In genomic region chr13:23432562-23433201, GRCm38 (mm10) we compare ENCODE assay signal across 8 mouse cellular contexts. TPM values are rescaled to one million over a fixed set of nuclear protein-coding genes. Genes with fewer than 3 reads are reported as not detected.
DNase-seq lines count a peak whose midpoint lies in the region; ATAC-seq and TF ChIP-seq lines count a peak whose summit lies in the region.

No protein-coding gene starts in this region.

- under 1% methylated on average over 28 of the region's 28 CpGs for WGBS in forebrain, embryonic 13.5 days
- under 1% methylated on average over 28 of the region's 28 CpGs for WGBS in liver, postnatal 0 days (ENCODE audit: insufficient replicate concordance)
- WGBS in neural tube, embryonic 13.5 days: under 1% methylated on average over 28 of the region's 28 CpGs

- H3K4me1 ChIP-seq in ES-Bruce4 (ENCODE audit: control insufficient read depth, insufficient read depth, low read length): no peaks in the 10 kb centered on the region
- peaks cover 31% of the 10 kb centered on the region for H3K4me1 ChIP-seq in forebrain, embryonic 13.5 days
- peaks cover 9% of the 10 kb centered on the region; the same call in 1 of the 2 replicates for H3K4me1 ChIP-seq in liver, postnatal 0 days (ENCODE audit: insufficient read depth)
- H3K4me1 ChIP-seq in neural tube, embryonic 13.5 days (replicated peaks): peaks cover 21% of the 10 kb centered on the region

- no peak overlapping the region for H3K9ac ChIP-seq in ES-Bruce4 (ENCODE audit: low read depth, poor library complexity, severe bottlenecking)
- H3K9ac ChIP-seq in forebrain, embryonic 13.5 days: peak overlapping the region; percentile 60
- peak overlapping the region; percentile 78 for H3K9ac ChIP-seq in liver, postnatal 0 days (replicated peaks)
- H3K9ac ChIP-seq in neural tube, embryonic 13.5 days: peak overlapping the region; percentile 73; the same call in 1 of the 2 replicates

- intact Hi-C loops in heart, postnatal 10 days (cut with DNase I): loop anchor here (1.0 to 5.0 kb wide), 4 partner anchors 16 to 1720 kb away; partner anchors contain the start of gene Hist1h1c

- no peaks in the 10 kb centered on the region for H3K9me3 ChIP-seq in ES-Bruce4 (replicated peaks; ENCODE audit: control insufficient read depth, insufficient read depth, low read length, poor library complexity, severe bottlenecking)
- H3K9me3 ChIP-seq in forebrain, embryonic 13.5 days (replicated peaks): no peaks in the 10 kb centered on the region
- no peaks in the 10 kb centered on the region for H3K9me3 ChIP-seq in liver, postnatal 0 days (ENCODE audit: low read length)
- H3K9me3 ChIP-seq in neural tube, embryonic 13.5 days: no peaks in the 10 kb centered on the region

- TF ChIP-seq CTCF in ES-Bruce4 (IDR thresholded peaks at IDR 0.05; ENCODE audit: low read depth, low read length): peak; percentile 93
- TF ChIP-seq CTCF in liver, postnatal 0 days (IDR thresholded peaks at IDR 0.05; ENCODE audit: low read depth): peak; percentile 98

- peak; percentile 97 to 99 for DNase-seq in heart, postnatal 10 days
- DNase-seq in kidney, postnatal 4 days: peak; percentile 95 to 97
- peak; percentile 95 for DNase-seq in liver, postnatal 0 days
- peak; percentile 88 for DNase-seq in telencephalon, adult 2 months (ENCODE audit: low read depth, low spot score)

- peak; percentile 82 for ATAC-seq in cerebellum, adult (ENCODE audit: insufficient number of reproducible peaks, low FRiP score, low TSS enrichment)
- ATAC-seq in forebrain, embryonic 13.5 days: peak; percentile 85
- peak; percentile 90 for ATAC-seq in liver, postnatal 0 days
- ATAC-seq in neural tube, embryonic 13.5 days (ENCODE audit: low read depth): peak; percentile 88

- 0 out of 2 replicates have a peak overlapping the region, but pooled peaks have one; percentile 15 for H3K4me3 ChIP-seq in ES-Bruce4 (ENCODE audit: low read depth, low read length)
- peak overlapping the region; percentile 53 for H3K4me3 ChIP-seq in forebrain, embryonic 13.5 days
- H3K4me3 ChIP-seq in liver, postnatal 0 days (ENCODE audit: low read depth, low read length): peak overlapping the region; percentile 53
- H3K4me3 ChIP-seq in neural tube, embryonic 13.5 days: peak overlapping the region; percentile 57

- H3K27ac ChIP-seq in ES-Bruce4 (ENCODE audit: insufficient read depth, low read length): no peak overlapping the region
- peak overlapping the region; percentile 57 for H3K27ac ChIP-seq in forebrain, embryonic 13.5 days
- peak overlapping the region; percentile 94 for H3K27ac ChIP-seq in liver, postnatal 0 days (ENCODE audit: low read depth)
- peak overlapping the region; percentile 89; the same call in 1 of the 2 replicates for H3K27ac ChIP-seq in neural tube, embryonic 13.5 days (replicated peaks)

- peak; percentile 68; the same call in 1 of the 2 replicates for TF ChIP-seq EP300 in ES-Bruce4 (IDR thresholded peaks at IDR 0.05; ENCODE audit: insufficient read depth, low read depth, low read length)
- no peak for TF ChIP-seq EP300 in liver, postnatal 0 days (IDR thresholded peaks at IDR 0.05; ENCODE audit: low read depth)

- TF ChIP-seq POLR2A in ES-Bruce4 (IDR thresholded peaks at IDR 0.05; ENCODE audit: insufficient read depth, low read length): no peak

- H3K36me3 ChIP-seq in ES-Bruce4 (ENCODE audit: control insufficient read depth, insufficient read depth, low read length, poor library complexity, severe bottlenecking): no peaks in the 10 kb centered on the region
- no peaks in the 10 kb centered on the region for H3K36me3 ChIP-seq in forebrain, embryonic 13.5 days (ENCODE audit: poor library complexity, severe bottlenecking)
- no peaks in the 10 kb centered on the region for H3K36me3 ChIP-seq in liver, postnatal 0 days (replicated peaks; ENCODE audit: insufficient read depth, low read length)
- H3K36me3 ChIP-seq in neural tube, embryonic 13.5 days: no peaks in the 10 kb centered on the region

- H3K27me3 ChIP-seq in ES-Bruce4 (ENCODE audit: control insufficient read depth, insufficient read depth, low read length, poor library complexity, severe bottlenecking): no peaks in the 10 kb centered on the region
- H3K27me3 ChIP-seq in forebrain, embryonic 13.5 days: 0 out of 2 replicates have a peak, but pooled peaks cover 3% of the 10 kb centered on the region
- no peaks in the 10 kb centered on the region for H3K27me3 ChIP-seq in liver, postnatal 0 days (ENCODE audit: insufficient read depth, low read length)
- H3K27me3 ChIP-seq in neural tube, embryonic 13.5 days: no peaks in the 10 kb centered on the region

- peak overlapping the region; percentile 62 for H3K4me2 ChIP-seq in forebrain, embryonic 13.5 days
- peak overlapping the region; percentile 84 for H3K4me2 ChIP-seq in liver, postnatal 0 days (ENCODE audit: low read depth, low read length)
- peak overlapping the region; percentile 63 for H3K4me2 ChIP-seq in neural tube, embryonic 13.5 days

RNA-seq across cellular contexts. Expression of gene Abt1, which starts 9.0 kb away (rescaled TPM):
- 10.0 and 10.3 TPM in 2 replicates for polyA plus RNA-seq in ES-Bruce4 (2011; ENCODE audit: insufficient read depth, insufficient read length, low read depth, missing spikeins)
- polyA plus RNA-seq in forebrain, embryonic 13.5 days (2015; fragmentation: Nextera tagmentation; extraction: Ambion mirVana): 12.4 and 13.4 TPM in 2 replicates
- total RNA-seq in heart, postnatal 10 days (2021): 1 to 10 TPM; 5.3 to 5.6 TPM
- 4.3 and 4.8 TPM in 2 replicates for polyA plus RNA-seq in liver, postnatal 0 days (2015; fragmentation: Nextera tagmentation; extraction: Ambion mirVana)
- 9.5 and 10.3 TPM in 2 replicates for polyA plus RNA-seq in neural tube, embryonic 13.5 days (2015; fragmentation: Nextera tagmentation; extraction: Ambion mirVana)

RNA-seq across cellular contexts. Expression of gene Btn1a1, which starts 33.0 kb away (rescaled TPM):
- 0.40 and 0.46 TPM in 2 replicates for polyA plus RNA-seq in ES-Bruce4 (2011; ENCODE audit: insufficient read depth, insufficient read length, low read depth, missing spikeins)
- polyA plus RNA-seq in forebrain, embryonic 13.5 days (2015; fragmentation: Nextera tagmentation; extraction: Ambion mirVana): not detected in 2 replicates
- total RNA-seq in heart, postnatal 10 days (2021): not detected
- polyA plus RNA-seq in liver, postnatal 0 days (2015; fragmentation: Nextera tagmentation; extraction: Ambion mirVana): 0.92 and 0.96 TPM in 2 replicates
- 0.07 TPM in 1 of 2 replicates, not detected in the other for polyA plus RNA-seq in neural tube, embryonic 13.5 days (2015; fragmentation: Nextera tagmentation; extraction: Ambion mirVana)

RNA-seq across cellular contexts. Expression of gene Btn2a2, which starts 56.0 kb away (rescaled TPM):
- 0.91 and 1.9 TPM in 2 replicates for polyA plus RNA-seq in ES-Bruce4 (2011; ENCODE audit: insufficient read depth, insufficient read length, low read depth, missing spikeins)
- 0.08 and 0.21 TPM in 2 replicates for polyA plus RNA-seq in forebrain, embryonic 13.5 days (2015; fragmentation: Nextera tagmentation; extraction: Ambion mirVana)
- total RNA-seq in heart, postnatal 10 days (2021): not detected
- not detected in 2 replicates for polyA plus RNA-seq in liver, postnatal 0 days (2015; fragmentation: Nextera tagmentation; extraction: Ambion mirVana)
- 0.12 and 0.21 TPM in 2 replicates for polyA plus RNA-seq in neural tube, embryonic 13.5 days (2015; fragmentation: Nextera tagmentation; extraction: Ambion mirVana)
